Mouse (Mus musculus) MN1 (cell line): ENCODE data around the gene Aqp11.

Source experiments
- DNase-seq: peaks from one replicate; pipeline ENCODE4 v3.0.0-alpha.2; 2016; ENCODE audit warnings: low spot score

The Aqp11 gene

DNA sequence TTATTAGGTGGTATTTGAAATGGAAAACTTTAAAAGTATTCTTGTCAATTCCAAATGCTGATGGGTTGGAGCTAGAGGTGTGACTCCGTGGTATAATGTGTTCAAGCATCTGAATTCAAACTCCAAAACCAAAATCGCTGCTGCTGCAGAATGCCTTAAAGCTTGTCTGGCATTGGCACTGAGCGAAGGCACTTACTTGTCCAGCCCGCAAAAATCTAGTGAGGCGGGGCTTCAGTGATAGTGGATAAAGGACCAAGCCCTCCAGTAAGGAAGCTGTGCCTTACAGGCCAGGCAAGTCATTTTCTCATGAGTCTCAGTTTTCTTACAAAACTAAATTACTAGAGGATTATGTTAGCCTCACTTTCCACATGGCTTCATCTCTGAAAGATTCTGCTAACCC lies 30.3 kb downstream of the Aqp11 start:
- DNase-seq: no peak

DNA sequence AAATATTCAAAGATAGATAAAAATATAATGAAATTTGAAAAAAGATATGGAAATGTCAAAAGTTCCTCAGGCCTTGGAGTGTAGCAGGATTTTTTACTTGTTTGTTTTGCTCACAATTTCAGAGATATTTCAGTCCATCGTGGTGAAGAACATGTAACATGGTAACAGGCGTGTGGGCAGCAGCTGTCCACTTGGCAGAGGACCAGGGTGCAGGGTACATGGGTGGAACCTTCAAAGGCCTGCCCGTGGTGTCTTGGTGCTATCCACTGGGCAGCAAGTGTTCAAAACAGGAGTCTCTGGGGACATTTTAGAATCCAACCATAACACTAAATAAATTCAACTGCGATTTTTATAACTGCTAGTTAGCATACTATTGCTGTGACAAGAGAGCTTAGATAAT lies 31.0 kb downstream of the Aqp11 start:
- DNase-seq: peak; percentile 51

DNA sequence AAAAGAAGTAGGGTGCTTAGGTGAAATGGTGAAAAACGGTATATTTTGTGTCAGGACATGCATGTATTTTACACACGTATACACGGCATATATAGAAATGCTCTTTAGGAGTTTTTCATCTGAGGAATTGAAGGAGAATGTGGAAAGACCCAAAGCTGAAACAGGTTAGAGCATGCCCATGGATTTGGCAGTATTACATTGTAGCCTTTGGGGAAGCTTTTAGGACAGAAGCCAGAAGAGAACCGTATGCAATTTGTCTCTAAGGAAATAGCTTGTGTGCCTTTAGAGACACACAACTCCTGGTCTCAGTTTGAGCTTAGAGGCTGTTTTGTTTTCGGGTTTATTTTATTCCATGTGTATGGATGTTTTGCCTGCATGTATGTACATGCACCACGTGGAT lies 37.0 kb downstream of the Aqp11 start:
- DNase-seq: no peak

DNA sequence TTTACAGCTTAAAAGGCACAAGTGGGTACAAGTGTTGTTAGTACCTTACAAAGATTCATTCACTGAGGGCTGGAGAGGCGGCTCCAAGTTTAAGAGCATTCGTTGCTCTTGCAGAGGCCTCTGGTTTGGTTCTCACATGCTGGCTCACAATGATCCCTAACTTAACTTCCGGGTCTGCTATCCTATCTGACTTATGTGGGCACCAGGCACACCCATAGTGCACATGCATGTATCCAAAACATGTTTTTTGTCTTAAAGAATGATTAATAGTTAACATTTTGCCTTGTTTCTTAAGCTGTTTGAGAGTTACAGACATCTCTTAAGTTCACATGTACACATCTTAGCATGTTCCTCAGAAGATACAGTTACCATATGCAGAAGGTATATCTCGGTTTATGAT lies 37.9 kb downstream of the Aqp11 start:
- DNase-seq: no peak

DNA sequence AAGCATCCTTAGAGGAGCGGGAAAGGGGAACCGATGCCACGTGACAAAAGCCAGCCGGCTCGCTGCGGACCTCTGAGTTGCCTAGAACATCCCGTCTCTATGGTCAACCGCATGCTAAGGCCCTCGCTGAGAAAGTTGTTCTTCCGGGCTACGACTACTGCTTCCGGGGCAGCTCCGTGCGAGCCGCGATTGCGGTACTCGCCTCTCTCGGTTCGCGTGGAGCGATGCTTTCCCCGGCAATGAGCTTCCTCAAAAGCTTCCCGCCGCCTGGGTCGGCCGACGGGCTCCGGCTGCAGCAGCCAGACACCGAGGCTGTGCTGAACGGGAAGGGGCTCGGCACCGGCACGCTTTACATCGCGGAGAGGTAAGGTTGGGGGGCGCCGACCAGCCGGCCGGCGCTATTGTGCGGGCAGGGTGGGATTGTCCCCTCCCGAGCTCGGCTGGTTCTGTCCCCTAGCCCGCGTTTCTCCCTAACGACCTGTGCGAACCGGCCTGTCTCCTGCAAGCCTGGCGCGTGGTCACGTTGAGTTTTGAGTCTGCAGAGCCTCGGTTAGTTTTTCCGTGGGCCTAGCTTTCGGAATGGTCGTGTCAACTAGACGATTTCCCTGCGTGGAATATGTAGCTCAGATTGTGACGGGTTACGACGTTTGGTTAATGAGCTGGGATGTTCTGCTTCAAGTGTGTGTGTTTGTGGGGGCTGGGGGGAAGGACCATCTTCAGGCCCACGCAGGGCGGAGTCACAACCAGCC lies 41.4 kb downstream of the Aqp11 start, which contains the start of gene Clns1a:
Gene Clns1a, plus strand, starts transcription at position 129 of the 749 bp plus-strand sequence.
- DNase-seq: peak; percentile 94

DNA sequence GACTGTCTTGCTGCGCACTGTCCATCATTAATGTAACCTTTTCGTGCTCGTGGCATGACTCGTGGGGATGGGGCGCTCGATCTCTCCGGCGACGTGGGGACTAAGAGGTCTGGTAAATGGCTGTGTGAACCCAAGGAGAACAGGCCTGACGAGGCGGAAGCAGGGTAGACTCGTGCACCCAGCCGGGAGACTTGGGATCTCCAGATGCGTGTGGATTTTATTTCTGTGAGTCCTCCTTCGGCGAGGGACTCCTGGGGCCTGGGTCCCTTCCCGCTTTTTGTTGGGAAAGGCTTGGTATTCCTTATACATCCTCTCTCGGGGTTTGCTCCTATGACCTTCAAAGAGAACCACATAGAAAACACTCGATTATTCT lies 42.0 kb downstream of the Aqp11 start:
- DNase-seq: no peak

DNA sequence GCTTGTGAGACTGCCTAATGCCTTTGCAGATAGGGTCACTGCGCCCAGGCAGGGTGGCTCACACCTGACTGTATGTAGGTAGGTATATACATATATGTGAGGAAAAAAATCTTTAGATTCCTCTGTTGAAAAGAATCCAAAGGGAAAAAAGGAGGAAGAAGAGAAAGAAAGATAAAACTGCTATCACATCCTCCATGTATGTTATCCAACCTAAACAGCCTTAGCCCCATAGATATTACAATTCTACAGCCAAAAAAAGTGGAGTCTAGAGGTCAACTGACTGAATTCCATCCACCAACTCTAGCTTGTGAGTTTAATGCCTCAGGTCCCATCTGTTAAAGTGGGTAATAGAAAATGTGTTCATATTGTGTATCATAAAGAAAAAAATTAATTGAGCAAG lies 42.6 kb downstream of the Aqp11 start:
- no peak for DNase-seq

DNA sequence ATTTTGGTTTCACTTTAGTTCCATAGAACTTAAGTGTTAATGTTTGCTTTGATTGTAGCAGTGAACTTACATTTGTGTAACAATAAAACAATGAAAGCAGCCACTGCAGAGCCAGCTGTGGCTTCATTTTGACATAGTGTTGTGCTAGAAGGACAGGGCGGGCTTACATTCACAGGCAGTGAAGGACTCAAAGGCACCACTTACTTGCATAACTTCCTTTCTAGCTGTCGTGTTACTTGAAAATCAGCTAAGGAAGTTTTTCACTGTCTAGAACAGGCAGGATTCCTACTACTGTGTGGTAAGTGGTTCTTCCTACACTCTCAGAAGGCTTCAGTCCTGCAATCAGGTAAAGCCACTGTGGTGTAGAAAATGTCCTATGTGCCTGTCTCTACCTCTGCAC lies 50.3 kb downstream of the Aqp11 start:
- no peak for DNase-seq

DNA sequence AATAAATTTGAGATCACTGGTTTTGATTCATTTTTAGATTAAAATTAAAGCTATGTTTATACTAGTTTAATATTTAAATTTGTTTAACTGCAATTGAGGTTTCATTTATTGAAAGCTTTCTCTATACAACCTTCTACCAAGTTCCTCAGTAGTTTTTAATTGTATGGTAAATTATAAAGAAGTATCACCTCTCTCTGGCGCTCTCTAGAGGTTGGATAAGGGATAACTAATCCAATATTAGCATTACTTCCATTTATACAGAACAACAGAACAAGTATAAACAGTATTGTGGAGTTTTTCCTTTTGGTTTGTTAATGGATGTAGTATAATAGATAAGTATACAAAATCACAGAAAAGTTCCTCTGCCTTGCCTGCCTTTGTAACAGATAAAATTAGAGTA lies 58.9 kb downstream of the Aqp11 start:
- DNase-seq: peak; percentile 48
